Mouse (Mus musculus) forebrain, embryonic 11.5 days (tissue): Measurements from ENCODE around the gene Prmt8. TPM values are rescaled to one million over a fixed set of nuclear protein-coding genes. Genes with fewer than 3 reads are reported as not detected.

Experiments
- ATAC-seq: fragments of 200-750 bp; cut with Nextera tagmentation; replicated peaks from 2 replicates; pipeline ENCODE4 v1.8.0; 2017; ENCODE audit warnings: moderate TSS enrichment; ENCODE audit not compliant: low FRiP score
- DNase-seq: peaks from one replicate; pipeline ENCODE4 v3.0.0-alpha.2; 2017; ENCODE audit warnings: low spot score
- H3K27ac ChIP-seq: fragments of 300-500 bp; sonication (generic); 2 replicates; pipeline ENCODE4 v1.5.1; 2014; ENCODE audit warnings: low read depth, low read length
- H3K27me3 ChIP-seq: fragments of 300-500 bp; sonication (generic); 2 replicates; pipeline ENCODE4 v1.6.1; 2014; ENCODE audit warnings: mild to moderate bottlenecking, low read length, mixed read lengths; ENCODE audit not compliant: control insufficient read depth, insufficient read depth
- H3K36me3 ChIP-seq: fragments of 300-500 bp; sonication (generic); 2 replicates; pipeline ENCODE4 v1.6.1; 2014; ENCODE audit warnings: mild to moderate bottlenecking, low read length, moderate library complexity, mixed read lengths; ENCODE audit not compliant: control insufficient read depth, insufficient read depth
- H3K4me1 ChIP-seq: fragments of 300-500 bp; sonication (generic); replicated peaks from 2 replicates; pipeline ENCODE4 v1.6.1; 2014; ENCODE audit warnings: low read length, mixed read lengths; ENCODE audit not compliant: control insufficient read depth, insufficient read depth
- H3K4me2 ChIP-seq: fragments of 300-500 bp; sonication (generic); 2 replicates; pipeline ENCODE4 v1.6.1; 2014; ENCODE audit warnings: low read depth, mild to moderate bottlenecking, low read length, moderate library complexity, mixed read lengths; ENCODE audit not compliant: severe bottlenecking
- H3K4me3 ChIP-seq: fragments of 300-500 bp; sonication (generic); 2 replicates; pipeline ENCODE4 v1.5.1; 2014; ENCODE audit warnings: low read depth, low read length
- H3K9ac ChIP-seq: fragments of 300-500 bp; sonication (generic); 2 replicates; pipeline ENCODE4 v1.6.1; 2014; ENCODE audit warnings: low read length
- H3K9me3 ChIP-seq: fragments of 300-500 bp; sonication (generic); 2 replicates; pipeline ENCODE4 v1.6.1; 2016; ENCODE audit warnings: low read length, mixed read lengths; ENCODE audit not compliant: control insufficient read depth
- WGBS: fragments of 180-500 bp; shearing (Covaris S2); extraction: QIAGEN DNeasy Blood & Tissue Kit; methylation state at CpG from one replicate; pipeline ENCODE4 v1.1.7; 2014; 5-methylcytosine and 5-hydroxymethylcytosine counted together
- polyA plus RNA-seq: library from polyadenylated mRNA; unstranded; fragments of >200 nt; fragmentation: Nextera tagmentation; extraction: Ambion mirVana; gene quantifications from 2 replicates; pipeline ENCODE4 v1.2.1, GENCODE M21; 2014

The Prmt8 gene
- polyA plus RNA-seq, 1 experiment from 2014 or later, result 11.8 TPM

DNA sequence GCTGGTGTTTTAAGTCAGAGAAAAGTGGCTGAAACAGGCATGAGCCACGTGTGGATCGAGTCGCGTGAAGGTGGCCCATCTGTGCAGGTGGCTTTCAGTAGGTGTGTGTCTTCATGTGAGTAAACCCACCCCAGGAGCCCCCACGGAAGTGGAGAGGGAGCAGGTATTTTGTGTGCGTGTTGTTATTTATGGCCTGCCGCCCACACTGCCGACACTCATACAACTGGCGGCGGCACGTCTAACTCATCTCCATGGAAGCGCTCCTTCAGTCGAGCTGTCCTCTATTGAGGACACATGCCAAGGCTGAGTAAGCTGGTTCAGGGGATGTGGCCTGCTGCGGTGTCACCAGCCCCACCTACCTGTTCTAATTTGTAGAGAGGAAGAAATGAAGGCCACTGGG, 49.4 kb downstream of the Prmt8 start:
- Histone ChIP-seq H3K27ac (no peak overlapping the region), H3K9ac (no peak overlapping the region), H3K4me3 (no peak overlapping the region), H3K27me3 (no peaks in the 10 kb centered on the region), H3K9me3 (no peaks in the 10 kb centered on the region), H3K4me2 (no peak overlapping the region), H3K4me1 (peaks cover 8% of the 10 kb centered on the region; the same call in 1 of the 2 replicates), H3K36me3 (no peaks in the 10 kb centered on the region)
- 89% methylated on average over 14 of the region's 14 CpGs for WGBS
- ATAC-seq (no peak), DNase-seq (no peak)

DNA sequence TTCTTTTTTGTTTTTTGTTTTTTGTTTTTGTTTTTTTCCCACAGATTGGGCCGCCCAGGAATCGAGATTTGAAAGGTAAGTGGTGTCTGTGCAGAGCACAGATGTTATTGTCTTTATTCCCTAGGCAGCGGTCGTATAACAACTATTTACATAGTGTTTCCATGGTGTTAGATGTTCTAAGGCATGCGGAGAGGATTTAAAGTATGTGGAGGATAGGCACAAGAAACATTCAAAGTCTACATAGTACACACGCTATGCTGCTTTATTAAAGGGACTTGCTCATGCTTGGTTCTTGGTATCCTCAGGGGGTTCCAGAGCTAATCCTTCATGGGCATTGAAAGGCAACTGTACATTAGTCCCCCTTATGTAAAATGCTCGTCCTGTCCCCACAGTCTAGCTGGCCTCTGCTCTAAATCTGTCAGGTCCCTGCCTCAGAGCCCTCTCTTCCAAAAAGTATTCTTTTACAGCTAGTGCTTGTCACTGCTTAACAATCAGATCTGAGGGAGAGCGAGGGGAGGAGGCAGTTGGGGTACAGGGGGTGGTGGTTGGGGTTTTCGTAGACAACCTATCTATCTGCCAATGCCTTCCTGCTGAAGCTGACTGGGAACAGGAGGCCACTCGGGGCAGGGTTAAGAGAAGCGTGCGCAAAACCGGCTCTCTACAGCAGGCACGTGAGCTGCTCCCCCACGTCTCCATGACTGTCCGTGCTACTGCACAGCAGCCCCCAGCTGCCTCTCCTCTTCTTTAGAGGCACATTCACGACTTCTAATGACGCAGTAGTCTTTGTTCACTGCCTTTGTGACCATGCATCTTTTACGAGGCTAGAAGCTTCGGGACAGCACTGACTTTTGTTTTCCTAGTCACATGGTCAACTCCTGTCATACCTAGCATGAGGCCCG, 51.8 kb downstream of the Prmt8 start:
- no peak overlapping the region for H3K4me3 ChIP-seq
- H3K9me3 ChIP-seq, result no peaks in the 10 kb centered on the region
- ATAC-seq (peak; percentile 73), DNase-seq (no peak)
- no peaks in the 10 kb centered on the region for H3K27me3 ChIP-seq
- H3K27ac ChIP-seq, result no peak overlapping the region
- WGBS, result 43% methylated on average over 21 of the region's 21 CpGs
- H3K4me1 ChIP-seq, result peaks cover 2% of the 10 kb centered on the region; the same call in 1 of the 2 replicates
- no peaks in the 10 kb centered on the region for H3K36me3 ChIP-seq
- H3K9ac ChIP-seq, result no peak overlapping the region
- H3K4me2 ChIP-seq, result peak overlapping the region; percentile 15; the same call in 1 of the 2 replicates

DNA sequence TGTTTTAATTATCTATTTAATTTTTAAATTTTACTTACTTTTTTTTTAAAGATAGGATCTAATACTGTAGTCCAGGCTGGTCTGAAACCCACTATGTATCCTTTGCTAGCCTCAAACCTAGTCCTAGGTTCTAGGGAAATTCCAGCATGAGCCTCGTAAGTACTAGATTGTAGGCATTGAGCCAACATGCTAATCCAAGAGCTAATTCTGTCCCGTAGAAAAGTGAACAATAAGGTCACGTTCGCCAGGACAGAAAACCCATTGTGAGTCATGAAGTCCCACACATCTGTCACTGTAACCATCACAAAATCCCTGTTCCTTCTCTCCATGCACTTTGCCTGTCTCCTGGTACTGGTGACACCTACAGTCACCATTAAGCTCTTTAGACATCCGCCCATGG, 53.8 kb downstream of the Prmt8 start:
- H3K4me3 ChIP-seq, result no peak overlapping the region
- H3K4me1 ChIP-seq, result peaks cover 2% of the 10 kb centered on the region; the same call in 1 of the 2 replicates
- no peak for DNase-seq
- no peak overlapping the region for H3K4me2 ChIP-seq
- no peak for ATAC-seq
- H3K9me3 ChIP-seq, result no peaks in the 10 kb centered on the region
- no peak overlapping the region for H3K27ac ChIP-seq
- WGBS, result 82% methylated on average over 5 of the region's 5 CpGs
- no peaks in the 10 kb centered on the region for H3K36me3 ChIP-seq
- H3K9ac ChIP-seq, result no peak overlapping the region
- no peaks in the 10 kb centered on the region for H3K27me3 ChIP-seq

DNA sequence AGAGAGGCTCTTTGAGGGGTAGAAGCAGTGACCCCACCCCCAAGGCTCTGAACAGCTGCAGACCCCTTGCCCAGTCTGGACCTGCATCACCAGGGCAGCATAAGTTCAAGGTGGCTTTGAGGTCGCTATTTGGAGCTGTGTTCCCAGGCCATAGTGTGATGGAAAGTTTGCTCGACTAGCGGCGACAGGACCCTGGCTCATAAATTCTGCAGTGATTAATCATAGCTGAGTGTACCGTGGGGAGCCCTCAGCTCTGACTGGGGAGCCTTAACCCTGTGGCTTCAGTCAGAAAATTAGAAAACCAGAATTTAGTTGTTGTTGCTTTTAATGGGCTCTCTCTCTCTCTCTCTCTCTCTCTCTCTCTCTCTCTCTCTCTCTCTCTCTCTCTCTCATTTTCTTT, 54.4 kb downstream of the Prmt8 start:
- H3K4me1 ChIP-seq, result peaks cover 2% of the 10 kb centered on the region; the same call in 1 of the 2 replicates
- no peaks in the 10 kb centered on the region for H3K27me3 ChIP-seq
- ATAC-seq, result no peak
- 84% methylated on average over 5 of the region's 5 CpGs for WGBS
- no peak for DNase-seq
- H3K9me3 ChIP-seq, result no peaks in the 10 kb centered on the region
- H3K27ac ChIP-seq, result no peak overlapping the region
- no peak overlapping the region for H3K4me2 ChIP-seq
- H3K4me3 ChIP-seq, result no peak overlapping the region
- H3K36me3 ChIP-seq, result no peaks in the 10 kb centered on the region
- no peak overlapping the region for H3K9ac ChIP-seq

DNA sequence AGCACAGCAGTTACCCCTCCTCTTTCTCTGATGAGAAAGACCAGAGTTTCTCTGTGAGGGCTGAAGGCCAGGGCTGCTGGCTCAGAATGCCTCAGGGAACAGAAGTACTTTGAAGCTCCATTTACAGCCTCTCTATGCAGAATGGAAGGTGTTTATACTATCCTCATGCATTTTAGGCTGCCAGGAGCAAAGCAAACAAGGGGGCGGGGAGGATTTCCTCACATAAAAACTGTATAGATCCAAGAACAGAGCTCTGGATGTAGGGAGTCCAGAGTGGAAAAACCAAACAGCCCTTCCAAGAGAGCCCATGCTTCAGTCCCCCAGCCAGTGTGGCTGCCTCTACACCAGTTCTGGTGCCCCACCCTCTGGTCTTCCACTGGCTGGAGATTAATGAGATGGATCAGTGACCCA, 61.0 kb downstream of the Prmt8 start:
- H3K4me2 ChIP-seq, result no peak overlapping the region
- no peak for ATAC-seq
- no peaks in the 10 kb centered on the region for H3K36me3 ChIP-seq
- H3K4me3 ChIP-seq, result no peak overlapping the region
- DNase-seq, result no peak
- H3K4me1 ChIP-seq, result 0 out of 2 replicates have a peak, but pooled peaks cover 3% of the 10 kb centered on the region
- H3K9ac ChIP-seq, result no peak overlapping the region
- no peak overlapping the region for H3K27ac ChIP-seq
- WGBS, result 62% methylated on average over 1 of the region's 1 CpGs
- no peaks in the 10 kb centered on the region for H3K9me3 ChIP-seq
- peaks cover 2% of the 10 kb centered on the region; the same call in 1 of the 2 replicates for H3K27me3 ChIP-seq

DNA sequence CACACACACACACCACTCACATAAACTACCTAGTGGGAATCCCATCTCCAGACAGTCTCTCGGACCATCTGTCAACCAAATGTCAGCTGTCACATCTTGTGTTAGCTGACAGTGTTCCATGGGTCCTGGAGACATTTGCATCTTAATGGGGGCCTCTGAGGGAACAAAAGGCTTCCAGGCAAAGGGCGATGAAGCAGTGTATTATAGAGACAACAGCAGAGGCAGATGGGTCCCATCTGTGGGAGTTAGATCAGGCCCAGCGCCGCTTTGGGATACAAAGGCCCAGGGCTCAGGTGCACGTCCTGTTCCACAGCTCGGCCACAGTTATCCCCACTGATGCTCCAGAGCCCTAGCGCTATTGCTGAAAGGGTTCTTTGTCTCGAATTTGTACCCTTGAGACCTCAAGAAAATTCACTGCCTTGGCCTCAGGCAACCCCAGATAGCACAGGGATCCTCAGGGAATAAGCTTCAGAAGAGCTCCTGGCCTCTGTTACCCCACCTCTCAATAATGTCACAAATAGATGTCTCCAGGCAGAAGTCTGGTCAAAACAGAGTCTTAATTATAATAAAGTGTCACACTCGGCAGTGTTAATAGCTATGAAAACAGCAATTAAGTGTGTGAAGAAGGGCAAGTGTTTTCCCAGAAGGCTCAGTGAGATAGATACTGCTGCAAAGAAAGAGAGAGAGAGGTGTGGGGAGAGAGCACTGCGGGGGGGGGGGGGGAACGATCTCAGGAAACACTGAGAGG, 68.1 kb downstream of the Prmt8 start:
- Histone ChIP-seq H3K9me3 (no peaks in the 10 kb centered on the region), H3K4me3 (no peak overlapping the region), H3K4me1 (peaks cover 12% of the 10 kb centered on the region; the same call in 1 of the 2 replicates), H3K4me2 (no peak overlapping the region), H3K36me3 (no peaks in the 10 kb centered on the region), H3K9ac (no peak overlapping the region), H3K27me3 (peaks cover 2% of the 10 kb centered on the region; the same call in 1 of the 2 replicates), H3K27ac (peak overlapping the region; percentile 62)
- DNase-seq, result peak; percentile 76
- WGBS, result 17% methylated on average over 9 of the region's 11 CpGs
- peak; percentile 89 for ATAC-seq

DNA sequence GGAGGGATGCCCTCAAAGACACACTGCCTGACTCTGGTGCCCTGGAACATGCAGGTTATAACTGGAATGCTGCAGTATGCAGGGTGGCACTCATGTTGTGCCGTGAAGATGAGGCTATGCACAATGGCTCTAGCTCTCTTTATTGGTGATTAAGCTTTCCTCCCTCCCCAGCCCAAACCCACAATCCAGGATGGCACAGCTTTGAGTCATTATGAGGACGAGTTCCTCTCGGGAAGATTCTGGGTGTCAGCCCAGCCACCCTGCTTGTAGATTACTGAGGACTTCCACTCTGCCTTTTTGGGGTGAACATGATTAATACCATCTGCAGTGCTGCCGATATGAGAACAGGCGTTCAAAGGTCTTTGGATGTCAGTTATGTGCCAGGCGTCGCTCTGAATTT, 75.6 kb downstream of the Prmt8 start:
- no peaks in the 10 kb centered on the region for H3K27me3 ChIP-seq
- ATAC-seq, result no peak
- H3K9me3 ChIP-seq, result no peaks in the 10 kb centered on the region
- no peak overlapping the region for H3K4me2 ChIP-seq
- DNase-seq, result no peak
- 92% methylated on average over 7 of the region's 7 CpGs for WGBS
- H3K9ac ChIP-seq, result no peak overlapping the region
- H3K27ac ChIP-seq, result no peak overlapping the region
- H3K4me1 ChIP-seq, result no peaks in the 10 kb centered on the region
- no peak overlapping the region for H3K4me3 ChIP-seq
- H3K36me3 ChIP-seq, result no peaks in the 10 kb centered on the region

DNA sequence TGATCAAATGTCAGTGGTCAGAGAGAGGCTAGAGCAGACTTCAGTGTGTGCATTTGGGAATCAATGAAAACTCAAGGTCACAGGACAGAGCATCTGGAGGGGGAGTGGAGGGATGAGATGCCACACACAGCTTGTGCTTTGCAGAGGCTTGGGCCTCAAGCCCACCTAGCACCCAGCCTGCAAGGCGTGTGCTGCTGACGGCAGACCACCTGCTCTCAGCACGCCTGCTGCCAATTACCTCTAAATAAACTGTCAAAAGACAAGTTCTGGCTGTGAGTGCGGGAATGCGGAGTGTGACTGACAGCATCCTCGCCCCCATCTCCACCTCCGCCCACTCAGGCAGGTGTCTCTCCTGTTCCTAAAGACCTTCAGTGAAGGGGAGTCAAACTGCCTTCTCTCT, 77.0 kb downstream of the Prmt8 start:
- Histone ChIP-seq H3K4me1 (no peaks in the 10 kb centered on the region), H3K4me3 (no peak overlapping the region), H3K9ac (no peak overlapping the region), H3K4me2 (no peak overlapping the region), H3K36me3 (no peaks in the 10 kb centered on the region), H3K27me3 (no peaks in the 10 kb centered on the region), H3K27ac (no peak overlapping the region), H3K9me3 (no peaks in the 10 kb centered on the region)
- ATAC-seq (no peak), DNase-seq (no peak)
- WGBS, result 63% methylated on average over 7 of the region's 7 CpGs
